Mouse (Mus musculus) layer of hippocampus, adult 2 months (tissue): Measurements from ENCODE around the gene Gm38431. TPM values are rescaled to one million over a fixed set of nuclear protein-coding genes. Genes with fewer than 3 reads are reported as not detected.

ENCODE experiments used
- DNase-seq, 2 experiments: peaks; one replicate each; pipeline ENCODE4 v3.0.0; 2022; ENCODE audit warnings: low spot score in 2 of 2
- H3K27ac ChIP-seq: fragments of 200-600 bp; 2 replicates; pipeline ENCODE4 v1.8.1; 2022
- H3K4me3 ChIP-seq: fragments of 200-600 bp; 2 replicates; pipeline ENCODE4 v1.8.1; 2022; ENCODE audit warnings: mild to moderate bottlenecking
- CTCF ChIP-seq: fragments of 200-600 bp; conservative IDR thresholded peaks from 2 replicates; pipeline ENCODE4 v1.8.1; 2022; ENCODE audit warnings: antibody characterized with exemption, mild to moderate bottlenecking, moderate library complexity
- total RNA-seq, 2 experiments: library from RNA; stranded (reverse); gene quantifications; 2 replicates each; pipeline ENCODE4 v1.2.3; 2021

Gene Gm38431
- total RNA-seq, 2 experiments from 2014 or later = 2.9 to 3.8 TPM

DNA sequence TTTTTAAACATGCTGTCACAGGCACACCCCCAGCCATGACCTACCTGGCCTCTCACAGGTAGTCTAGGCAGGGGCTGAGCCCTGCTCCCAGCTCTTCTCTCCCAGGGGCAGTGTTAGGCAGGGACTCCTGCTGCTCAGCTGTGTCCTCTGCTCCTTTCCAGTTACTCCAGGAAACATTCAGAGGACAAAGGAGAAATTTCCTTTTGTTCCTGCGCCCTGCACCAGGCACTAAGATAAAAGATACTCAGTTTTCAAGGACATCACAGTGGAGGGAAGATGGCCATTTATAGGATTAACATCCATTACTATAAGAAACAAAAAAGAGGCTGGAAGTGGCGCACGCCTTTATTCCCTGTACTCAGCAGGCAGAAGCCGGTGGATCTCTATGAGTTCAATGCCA, 4.2 kb upstream of the Gm38431 start:
- DNase-seq = no peak
- Histone ChIP-seq H3K4me3 (no peak overlapping the region), H3K27ac (peak overlapping the region; percentile 88; the same call in 1 of the 2 replicates)
- no peak for TF ChIP-seq CTCF

DNA sequence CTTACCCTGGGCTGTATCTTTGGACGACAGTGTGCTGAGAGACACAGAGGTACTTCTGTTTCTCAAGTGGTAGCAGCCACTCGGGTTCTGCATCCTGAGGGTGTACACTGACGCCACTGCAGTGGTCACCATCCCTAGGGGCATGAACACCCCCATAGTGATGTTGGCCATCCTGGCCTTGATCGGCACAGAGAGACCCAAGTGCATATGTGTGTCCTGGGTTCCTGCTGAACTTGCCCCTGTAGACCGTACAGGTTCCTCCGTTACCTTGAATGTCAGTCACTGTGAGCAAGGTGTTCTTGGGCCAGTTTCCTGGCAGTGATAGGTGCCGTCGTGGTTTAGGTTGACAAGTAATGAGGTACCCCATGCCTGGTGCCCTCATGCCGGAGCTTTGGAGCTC, 1.6 kb upstream of the Gm38431 start:
- Histone ChIP-seq H3K4me3 (no peak overlapping the region), H3K27ac (no peak overlapping the region)
- no peak for TF ChIP-seq CTCF
- DNase-seq = no peak

DNA sequence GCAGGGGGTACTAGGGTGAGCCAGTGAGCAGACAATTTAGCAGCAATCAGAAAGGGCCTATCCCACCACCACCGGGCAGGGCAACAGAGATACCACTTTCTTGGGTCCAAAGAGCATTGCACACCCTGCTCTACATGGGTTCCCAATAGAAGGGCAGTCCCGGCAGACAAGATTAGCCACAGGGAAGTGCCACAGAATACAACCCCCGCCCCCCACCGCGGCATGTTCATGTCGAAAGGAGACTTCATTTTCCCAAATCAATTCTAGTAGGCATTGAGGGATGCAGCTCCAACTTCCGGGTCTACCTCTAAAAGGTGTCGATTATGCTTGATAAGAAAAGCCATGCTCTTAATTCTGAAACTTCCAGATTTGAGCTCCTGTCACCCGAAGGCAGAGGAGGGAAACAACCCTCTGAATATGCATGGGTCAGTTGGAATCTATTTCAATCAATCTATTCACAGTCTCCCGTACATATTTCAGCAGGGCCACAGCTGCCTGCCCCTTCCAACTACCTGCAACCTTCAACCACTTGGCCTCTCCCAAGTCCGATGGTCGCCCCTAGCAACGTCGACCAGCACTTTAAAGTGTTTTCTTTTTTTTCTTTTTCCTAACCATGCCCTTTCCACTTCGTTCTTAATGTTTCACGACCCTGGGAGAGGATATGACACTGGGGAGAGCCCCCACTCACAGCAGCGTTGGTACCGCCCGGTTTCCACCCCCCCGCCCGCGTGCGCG, 658 bp downstream of the Gm38431 start:
- peak overlapping the region; percentile 85 for H3K27ac ChIP-seq
- DNase-seq = no peak
- H3K4me3 ChIP-seq = peak overlapping the region; percentile 86
- TF ChIP-seq CTCF = no peak

DNA sequence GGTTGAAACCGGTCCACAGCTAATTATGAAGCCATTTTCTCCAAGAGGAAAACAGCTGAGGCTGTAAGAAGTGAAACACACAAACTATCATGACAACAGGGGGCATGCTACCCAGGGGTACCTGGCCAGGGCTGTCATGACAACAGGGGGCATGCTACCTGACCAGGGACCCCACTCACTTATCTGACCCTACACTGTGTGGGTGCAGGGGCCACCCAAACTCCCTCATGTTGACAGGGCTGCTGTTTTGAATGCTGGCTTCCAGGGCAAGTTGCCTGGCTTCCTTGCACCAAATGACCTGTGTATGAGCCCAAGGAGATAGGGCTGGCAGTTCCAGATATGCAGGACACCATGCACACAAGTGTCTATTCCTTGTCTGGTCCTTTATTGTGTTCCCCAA, 1.3 kb downstream of the Gm38431 start:
- Histone ChIP-seq H3K27ac (peak overlapping the region; percentile 85), H3K4me3 (peak overlapping the region; percentile 86)
- no peak for TF ChIP-seq CTCF
- no peak for DNase-seq

DNA sequence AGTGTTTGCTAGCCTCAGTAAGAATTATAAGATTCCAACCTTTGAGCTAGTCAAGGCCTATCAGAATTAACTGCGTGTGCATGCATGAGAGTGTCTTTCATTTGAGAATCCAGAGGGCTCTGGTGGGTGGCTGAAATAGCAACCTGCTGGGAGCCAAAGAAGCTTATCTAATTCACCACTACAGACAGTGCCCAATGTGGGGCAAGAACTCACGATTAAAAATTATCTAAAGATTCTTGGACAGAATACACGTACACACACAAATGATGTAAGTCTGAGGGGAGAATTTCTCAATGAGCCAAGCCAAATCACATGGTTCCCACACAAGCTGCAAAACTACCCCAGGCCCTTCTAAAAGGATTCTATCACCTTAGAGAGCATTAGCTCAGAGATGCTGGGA, 8.5 kb downstream of the Gm38431 start:
- H3K27ac ChIP-seq = peak overlapping the region; percentile 8; the same call in 1 of the 2 replicates
- DNase-seq = no peak
- TF ChIP-seq CTCF = no peak
- H3K4me3 ChIP-seq = no peak overlapping the region

DNA sequence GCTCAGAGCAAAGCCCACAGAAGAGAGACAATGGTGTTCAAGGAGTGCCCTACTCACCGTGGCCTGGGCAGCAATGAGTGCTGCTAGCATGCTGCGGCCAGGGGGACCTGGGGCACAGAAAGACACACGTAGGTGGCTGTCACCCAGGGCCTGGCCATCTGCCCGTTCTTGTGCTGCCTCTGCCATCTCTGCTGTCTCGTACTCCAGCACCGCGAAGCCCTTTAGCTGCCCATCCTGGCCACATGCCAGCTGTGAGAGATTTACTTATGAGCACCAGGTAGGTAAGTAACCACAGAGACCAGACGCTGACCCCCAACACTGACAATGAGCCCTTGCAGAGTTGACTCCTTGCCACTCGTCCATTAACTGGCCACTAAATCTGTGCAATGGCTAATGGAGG, 10.7 kb downstream of the Gm38431 start:
- no peak for TF ChIP-seq CTCF
- peak overlapping the region; percentile 46; the same call in 1 of the 2 replicates for H3K27ac ChIP-seq
- H3K4me3 ChIP-seq = no peak overlapping the region
- no peak for DNase-seq

DNA sequence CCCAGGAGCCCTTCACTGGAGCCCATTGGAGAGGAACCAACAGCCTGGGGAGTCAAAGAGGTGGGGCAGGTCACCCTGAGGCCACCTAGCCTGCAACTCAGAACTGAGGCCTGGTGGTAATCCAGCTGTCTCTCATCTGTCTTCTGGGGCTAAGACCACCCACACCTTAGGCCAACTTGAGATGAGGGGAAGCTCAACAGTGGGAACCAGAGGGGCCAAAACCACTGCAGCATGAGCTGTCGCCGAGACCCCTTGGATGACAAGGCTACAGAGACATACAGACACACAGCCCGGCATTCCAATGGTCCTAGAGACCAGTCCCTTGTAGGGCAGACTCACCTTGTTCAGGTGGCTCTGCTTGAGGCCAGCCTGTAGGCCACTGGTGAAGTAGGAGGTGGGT, 16.2 kb downstream of the Gm38431 start:
- H3K4me3 ChIP-seq = no peak overlapping the region
- no peak overlapping the region for H3K27ac ChIP-seq
- TF ChIP-seq CTCF = no peak
- DNase-seq = no peak

DNA sequence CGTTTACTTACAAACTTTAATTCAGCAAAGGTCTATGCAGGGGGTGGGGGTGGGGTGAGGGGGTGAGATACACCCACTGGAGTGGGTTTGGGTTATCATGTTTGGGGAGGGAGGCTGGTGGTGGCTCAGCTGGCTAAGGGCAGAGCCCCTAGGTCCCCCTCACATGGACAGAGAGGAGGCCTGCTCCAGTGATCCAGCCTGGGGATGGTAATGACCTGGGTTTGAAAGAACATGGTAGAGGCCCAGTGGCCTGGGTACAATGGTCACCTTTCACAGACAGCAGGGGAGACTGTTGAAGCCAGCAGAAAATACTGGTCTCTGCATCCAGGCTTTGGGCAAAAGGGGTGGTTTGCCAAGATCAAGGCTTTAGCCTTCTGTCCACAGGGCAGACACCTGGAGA, 17.6 kb downstream of the Gm38431 start:
- DNase-seq = no peak
- no peak overlapping the region for H3K4me3 ChIP-seq
- no peak overlapping the region for H3K27ac ChIP-seq
- TF ChIP-seq CTCF = no peak

DNA sequence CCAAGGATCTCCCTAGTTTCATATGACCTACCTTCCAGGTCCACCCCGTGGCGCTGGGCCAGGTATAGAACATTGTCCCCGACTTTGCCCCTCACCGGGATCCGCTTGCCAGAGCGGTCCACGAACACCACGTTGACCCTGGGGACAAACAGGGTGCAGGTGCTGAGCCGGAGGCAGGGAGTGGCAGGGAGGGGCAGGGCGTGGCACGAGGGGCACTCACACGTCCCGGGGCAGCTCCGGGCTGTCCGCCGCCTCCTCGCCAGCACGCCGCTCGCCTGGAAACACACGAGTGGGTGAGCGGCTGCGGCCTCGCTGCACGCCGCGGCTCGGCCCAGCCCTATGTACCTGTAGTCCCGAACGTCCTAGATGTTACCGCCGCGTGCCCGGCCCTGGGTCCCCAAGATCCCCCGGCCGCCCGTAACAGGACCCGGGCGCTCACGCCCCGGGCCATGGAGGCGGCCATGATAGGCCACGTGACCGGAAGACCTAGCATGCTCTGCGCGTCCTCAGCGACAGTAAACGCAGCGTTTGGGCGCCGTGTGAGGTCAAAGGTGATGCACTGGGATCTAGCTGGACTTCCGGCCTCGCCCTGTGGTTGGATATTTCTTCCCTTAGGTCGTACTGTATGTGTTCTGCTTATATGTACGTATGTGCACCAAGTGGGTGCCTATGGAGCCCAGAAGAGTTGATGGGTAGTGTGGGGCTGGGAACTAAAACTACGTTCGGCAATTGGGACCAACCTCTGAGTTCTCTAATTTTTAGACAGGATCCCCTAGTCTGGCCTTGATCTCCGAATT, 18.6 kb downstream of the Gm38431 start, which contains the start of the genes Gm49373 and Fdx1l:
Gene Gm49373, minus strand, starts transcription at position 53 of the 797 bp plus-strand sequence.
Gene Fdx1l, minus strand, starts transcription at position 571 of the 797 bp plus-strand sequence.
- H3K4me3 ChIP-seq = peak within 1 kb of the TSS; percentile 96
- peak; percentile 88 to 89 for DNase-seq
- H3K27ac ChIP-seq = peak within 1 kb of the TSS; percentile 92
- TF ChIP-seq CTCF = no peak

DNA sequence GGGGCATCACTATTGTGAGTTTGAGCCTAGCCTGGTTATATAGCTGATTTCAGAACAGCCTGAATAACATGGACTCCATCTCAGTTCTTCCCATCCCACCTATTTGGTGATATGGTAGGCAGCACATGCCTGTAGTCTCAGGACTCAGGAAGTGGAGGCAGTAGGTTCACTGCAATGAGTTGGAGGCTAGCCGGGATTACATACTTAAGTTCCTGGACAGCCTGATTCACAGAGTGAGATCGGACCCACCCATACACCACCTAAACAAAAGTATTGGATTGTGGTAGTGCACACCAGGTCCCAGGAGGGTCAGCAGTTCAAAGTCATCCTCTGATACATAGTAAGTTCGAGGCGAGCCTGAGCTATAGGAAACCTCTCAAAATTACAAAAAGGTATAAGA, 19.2 kb downstream of the Gm38431 start:
- no peak for TF ChIP-seq CTCF
- DNase-seq = no peak
- H3K27ac ChIP-seq = peak overlapping the region; percentile 92
- peak overlapping the region; percentile 96 for H3K4me3 ChIP-seq

DNA sequence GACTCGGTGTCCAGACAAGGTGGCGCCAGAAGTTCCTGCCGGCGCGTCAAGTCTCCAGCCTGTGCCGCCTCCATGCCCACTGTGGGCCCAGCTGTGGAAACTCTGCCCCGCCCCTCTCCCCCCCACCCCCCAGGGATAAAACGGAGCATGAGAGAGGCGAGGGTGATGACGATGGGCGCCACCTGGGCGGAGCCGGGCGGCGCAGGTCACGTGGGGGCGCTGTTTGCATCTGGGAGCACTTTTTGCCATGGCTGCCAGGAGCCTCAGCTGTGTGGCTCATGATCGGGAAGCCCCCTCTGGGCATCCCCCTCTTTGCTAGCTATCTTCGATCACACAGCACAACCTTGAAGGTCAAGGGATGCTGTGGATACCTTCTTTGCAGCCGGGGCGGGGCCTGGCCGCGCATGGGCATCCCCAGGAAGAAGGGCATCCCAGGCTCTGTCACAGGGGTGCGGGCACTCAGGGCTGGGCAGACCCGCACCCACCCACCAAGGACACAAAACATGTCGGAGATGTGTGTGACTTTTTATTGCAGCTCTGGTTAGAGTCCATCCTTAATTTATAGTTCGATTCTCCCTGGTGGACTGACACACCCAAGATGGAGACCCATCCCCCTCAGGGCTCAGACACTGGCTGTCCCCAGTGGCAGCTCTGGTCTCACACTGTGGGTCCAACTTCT, 24.7 kb downstream of the Gm38431 start, which contains the start of gene Zglp1:
Gene Zglp1, minus strand, starts transcription at position 88 of the 679 bp plus-strand sequence.
- Histone ChIP-seq H3K27ac (no peak within 1 kb of the TSS), H3K4me3 (no peak within 1 kb of the TSS)
- TF ChIP-seq CTCF = no peak
- no peak for DNase-seq

DNA sequence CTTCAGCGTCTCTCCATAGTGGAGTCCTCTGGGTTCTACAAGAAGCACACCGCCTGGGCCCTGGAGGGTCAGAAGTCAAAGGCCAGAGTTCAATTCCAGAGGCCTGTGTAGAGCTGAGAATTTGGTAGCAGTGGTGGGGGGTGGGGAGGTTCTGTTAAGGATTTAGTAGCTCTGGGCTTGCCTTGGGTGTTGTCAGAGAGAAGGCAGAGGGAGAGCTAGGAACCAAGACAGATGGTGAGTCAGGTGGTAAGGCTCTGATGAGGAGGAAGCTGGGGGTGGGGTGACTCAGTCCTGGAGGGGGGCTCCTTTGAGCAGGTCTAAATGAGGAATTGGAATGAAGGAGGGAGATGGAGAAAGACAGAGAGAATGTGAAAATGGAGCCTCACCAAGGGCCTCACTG, 28.9 kb downstream of the Gm38431 start:
- Histone ChIP-seq H3K27ac (peak overlapping the region; percentile 77), H3K4me3 (no peak overlapping the region)
- no peak for TF ChIP-seq CTCF
- peak; percentile 54 to 87 for DNase-seq

DNA sequence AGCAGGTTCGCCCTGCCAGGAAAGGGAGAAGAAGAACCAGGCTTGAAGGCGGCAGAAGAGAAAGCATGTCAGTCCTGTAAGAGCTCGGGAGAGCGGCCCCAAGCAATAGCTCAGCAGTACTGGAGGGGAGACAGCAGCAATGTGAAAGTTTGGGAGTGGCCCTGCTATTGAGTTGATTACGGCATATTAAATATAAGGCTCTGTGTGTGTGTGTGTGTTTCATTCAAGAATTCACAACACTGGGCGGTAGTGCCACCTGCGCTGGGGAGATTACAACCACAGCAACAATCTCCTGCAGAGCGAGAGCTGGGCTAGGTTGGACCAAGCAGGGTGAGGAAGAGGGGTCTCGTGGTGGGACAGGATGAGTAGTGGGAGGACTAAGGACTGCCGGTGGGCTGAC, 40.2 kb downstream of the Gm38431 start:
- TF ChIP-seq CTCF = no peak
- H3K27ac ChIP-seq = no peak overlapping the region
- H3K4me3 ChIP-seq = no peak overlapping the region
- no peak for DNase-seq
